Mouse (Mus musculus) kidney, postnatal 0 days (tissue): ENCODE measurements around the gene Lelp1. TPM values are rescaled to one million over a fixed set of nuclear protein-coding genes. Genes with fewer than 3 reads are reported as not detected.

ENCODE experiments used
- ATAC-seq: fragments of 200-750 bp; cut with Nextera tagmentation; replicated peaks from 2 replicates; pipeline ENCODE4 v1.8.0; 2017; ENCODE audit warnings: low read depth, moderate number of reproducible peaks, moderate TSS enrichment, moderate library complexity; ENCODE audit not compliant: low FRiP score
- DNase-seq: peaks from one replicate; pipeline ENCODE4 v3.0.0-alpha.2; 2016; ENCODE audit warnings: low spot score
- H3K27ac ChIP-seq: fragments of 300-500 bp; sonication (generic); 2 replicates; pipeline ENCODE4 v1.5.1; 2014; ENCODE audit warnings: mild to moderate bottlenecking
- H3K27me3 ChIP-seq: fragments of 300-500 bp; sonication (generic); 2 replicates; pipeline ENCODE4 v1.6.1; 2014; ENCODE audit warnings: low read length, mixed read lengths; ENCODE audit not compliant: insufficient read depth
- H3K36me3 ChIP-seq: fragments of 300-500 bp; sonication (generic); 2 replicates; pipeline ENCODE4 v1.6.1; 2014; ENCODE audit warnings: low read length, mixed read lengths; ENCODE audit not compliant: insufficient read depth
- H3K4me1 ChIP-seq: fragments of 300-500 bp; sonication (generic); replicated peaks from 2 replicates; pipeline ENCODE4 v1.6.1; 2014; ENCODE audit warnings: antibody characterized with exemption, low read length, mixed read lengths; ENCODE audit not compliant: insufficient read depth
- H3K4me2 ChIP-seq: fragments of 300-500 bp; sonication (generic); 2 replicates; pipeline ENCODE4 v1.6.1; 2014; ENCODE audit warnings: mild to moderate bottlenecking, low read length, moderate library complexity, mixed read lengths
- H3K4me3 ChIP-seq: fragments of 300-500 bp; sonication (generic); replicated peaks from 2 replicates; pipeline ENCODE4 v1.5.1; 2014; ENCODE audit warnings: low read depth, low read length
- H3K9ac ChIP-seq: fragments of 300-500 bp; sonication (generic); 2 replicates; pipeline ENCODE4 v1.6.1; 2014; ENCODE audit warnings: low read depth, low read length
- H3K9me3 ChIP-seq: fragments of 300-500 bp; sonication (generic); replicated peaks from 2 replicates; pipeline ENCODE4 v1.6.1; 2016; ENCODE audit warnings: low read length, inconsistent platforms, mixed read lengths
- CTCF ChIP-seq: IDR thresholded peaks from 2 replicates; pipeline ENCODE4 v1.5.1; 2016; ENCODE audit warnings: antibody characterized with exemption, low read depth, mild to moderate bottlenecking, moderate library complexity
- WGBS: fragments of 180-500 bp; shearing (Covaris S2); extraction: QIAGEN DNeasy Blood & Tissue Kit; methylation state at CpG from one replicate; pipeline ENCODE4 v1.1.7; 2014; 5-methylcytosine and 5-hydroxymethylcytosine counted together
- polyA plus RNA-seq: library from polyadenylated mRNA; unstranded; fragments of >200 nt; fragmentation: Nextera tagmentation; extraction: Ambion mirVana; gene quantifications from 2 replicates; pipeline ENCODE4 v1.2.1, GENCODE M21; 2015

The Lelp1 gene
- not detected in 2 replicates for polyA plus RNA-seq

DNA sequence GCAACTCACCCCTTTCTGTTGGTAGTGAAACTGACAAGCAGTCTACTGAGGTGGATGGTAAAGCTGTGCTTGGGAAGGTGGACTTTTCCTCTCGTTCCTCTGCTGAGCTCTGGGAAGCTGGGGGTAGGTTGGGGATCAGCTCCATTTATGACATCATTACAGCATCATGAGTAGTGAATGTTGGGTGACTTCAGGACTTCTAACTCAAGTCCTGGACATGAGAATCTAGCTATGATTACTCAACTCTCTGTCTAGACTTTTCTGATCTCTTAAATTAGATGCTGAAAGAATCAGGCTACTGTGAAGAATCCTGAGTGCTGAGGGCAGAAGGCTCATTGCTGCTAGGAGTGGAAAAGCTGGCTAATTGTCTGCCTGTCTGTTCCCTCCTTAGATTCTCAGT lies at the start of gene Lelp1:
Lelp1 (minus strand) TSS at position 101 of the 400 bp plus-strand sequence.
- Histone ChIP-seq H3K27me3 (no peaks in the 10 kb centered on the region), H3K27ac (no peak within 1 kb of the TSS), H3K4me2 (no peak within 1 kb of the TSS), H3K36me3 (no peaks in the 10 kb centered on the region), H3K4me1 (no peaks in the 10 kb centered on the region), H3K9me3 (no peaks in the 10 kb centered on the region), H3K4me3 (no peak within 1 kb of the TSS), H3K9ac (no peak within 1 kb of the TSS)
- no peak for TF ChIP-seq CTCF
- 61% methylated on average over 1 of the region's 1 CpGs for WGBS
- DNase-seq = no peak
- ATAC-seq = no peak

DNA sequence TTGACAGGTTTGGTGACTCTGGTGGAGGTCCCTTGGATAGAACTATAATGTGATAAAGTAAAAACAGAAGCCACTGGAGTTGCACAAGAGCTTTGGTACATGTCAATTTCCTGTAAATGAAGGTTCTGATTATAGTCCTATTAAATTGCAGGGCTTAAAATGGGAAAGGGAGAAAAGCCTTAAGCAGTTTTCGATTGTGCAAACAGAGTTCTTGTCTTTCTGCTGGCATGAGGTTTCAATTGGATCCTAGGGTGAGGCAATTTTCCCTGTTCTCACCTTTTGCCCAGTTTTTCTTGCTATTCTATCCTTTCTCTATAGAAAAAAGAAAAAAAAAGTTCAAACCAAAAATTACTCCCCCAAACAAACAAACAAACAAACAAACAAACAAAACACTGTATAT lies 34.3 kb upstream of the Lelp1 start:
- ATAC-seq (no peak), DNase-seq (no peak)
- H3K4me1 ChIP-seq = no peaks in the 10 kb centered on the region
- WGBS = 69% methylated on average over 1 of the region's 1 CpGs
- no peaks in the 10 kb centered on the region for H3K27me3 ChIP-seq
- no peak overlapping the region for H3K4me3 ChIP-seq
- H3K4me2 ChIP-seq = no peak overlapping the region
- H3K27ac ChIP-seq = no peak overlapping the region
- no peak for TF ChIP-seq CTCF
- H3K9me3 ChIP-seq = no peaks in the 10 kb centered on the region
- no peak overlapping the region for H3K9ac ChIP-seq
- no peaks in the 10 kb centered on the region for H3K36me3 ChIP-seq

DNA sequence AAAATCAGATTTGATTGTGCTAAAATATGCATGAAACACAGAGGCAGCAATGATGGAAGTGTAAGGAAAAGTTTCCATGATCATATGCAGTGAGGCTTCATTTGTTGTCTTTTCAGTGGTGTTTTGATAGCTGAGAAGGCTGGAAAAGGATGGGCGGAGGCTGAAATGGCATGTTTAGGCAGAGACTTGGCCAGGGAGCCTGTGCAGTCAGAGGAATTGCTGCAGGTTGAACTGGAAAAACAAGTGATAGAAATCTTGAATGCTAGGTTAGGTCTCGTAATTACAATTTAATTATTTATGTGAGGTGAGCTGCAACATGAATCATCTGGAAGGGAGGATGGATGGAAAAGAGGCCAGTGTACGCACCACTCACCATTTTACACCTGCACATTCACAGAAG lies 27.3 kb upstream of the Lelp1 start:
- Histone ChIP-seq H3K9me3 (no peaks in the 10 kb centered on the region), H3K27ac (no peak overlapping the region), H3K27me3 (no peaks in the 10 kb centered on the region), H3K4me3 (no peak overlapping the region), H3K9ac (no peak overlapping the region), H3K36me3 (no peaks in the 10 kb centered on the region), H3K4me1 (no peaks in the 10 kb centered on the region), H3K4me2 (no peak overlapping the region)
- ATAC-seq = no peak
- 49% methylated on average over 3 of the region's 3 CpGs for WGBS
- DNase-seq = peak; percentile 4
- TF ChIP-seq CTCF = no peak

DNA sequence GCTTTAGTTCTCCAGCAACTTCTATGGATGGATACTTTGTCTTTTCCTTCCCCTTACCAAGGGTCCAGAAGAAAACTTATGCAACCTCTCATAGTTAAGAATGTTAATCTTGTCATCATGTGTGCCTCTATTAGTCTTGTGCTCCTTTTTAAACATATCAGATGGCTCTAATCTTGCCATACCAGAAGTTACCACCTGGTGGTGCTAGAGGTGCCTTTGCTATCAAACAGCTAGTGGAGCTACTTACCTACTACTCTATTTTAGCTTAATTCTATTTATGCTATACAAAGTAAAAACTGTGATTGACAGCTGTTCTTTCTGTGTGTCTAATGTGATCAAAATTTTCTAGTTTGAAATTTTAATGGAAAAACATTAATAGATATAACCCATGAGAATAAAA lies 10.8 kb upstream of the Lelp1 start:
- no peak overlapping the region for H3K27ac ChIP-seq
- H3K9me3 ChIP-seq = no peaks in the 10 kb centered on the region
- H3K9ac ChIP-seq = no peak overlapping the region
- ATAC-seq (no peak), DNase-seq (peak; percentile 62)
- H3K27me3 ChIP-seq = no peaks in the 10 kb centered on the region
- H3K4me3 ChIP-seq = no peak overlapping the region
- no peaks in the 10 kb centered on the region for H3K4me1 ChIP-seq
- no peak overlapping the region for H3K4me2 ChIP-seq
- peak; percentile 86 for TF ChIP-seq CTCF
- no peaks in the 10 kb centered on the region for H3K36me3 ChIP-seq

DNA sequence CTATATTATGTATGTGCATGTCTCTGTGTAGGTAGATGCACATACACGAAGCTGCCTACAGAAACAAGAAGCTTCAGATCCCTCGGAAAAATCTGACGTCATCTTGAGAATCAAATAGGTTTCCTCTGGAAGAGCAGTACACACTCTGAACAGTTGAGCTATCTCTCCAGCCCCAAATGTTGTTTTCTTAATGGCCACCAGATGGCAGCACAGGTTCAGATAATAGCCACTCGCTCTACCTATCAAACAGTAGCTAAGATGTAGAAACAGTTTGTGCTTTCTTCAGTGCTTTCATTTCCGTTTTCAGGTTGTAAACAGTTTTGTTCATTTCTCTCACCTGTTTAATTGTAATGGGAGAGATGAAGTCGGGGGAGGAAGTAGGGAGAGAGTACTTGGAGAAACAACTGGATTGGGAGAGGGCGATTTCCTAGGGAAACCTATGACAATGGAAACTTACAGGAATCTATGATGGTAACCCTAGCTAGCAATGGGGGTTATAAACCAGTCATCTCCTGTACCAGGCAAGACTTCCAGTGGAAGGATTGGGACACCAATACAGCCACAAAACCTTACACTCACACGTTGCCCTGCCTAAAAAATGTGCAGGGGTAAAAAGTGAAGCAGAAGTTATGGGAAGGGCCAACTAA lies 8.2 kb upstream of the Lelp1 start:
- peak; percentile 89 for DNase-seq
- Histone ChIP-seq H3K4me3 (no peak overlapping the region), H3K9me3 (no peaks in the 10 kb centered on the region), H3K27me3 (no peaks in the 10 kb centered on the region), H3K9ac (no peak overlapping the region), H3K36me3 (no peaks in the 10 kb centered on the region), H3K27ac (no peak overlapping the region), H3K4me2 (no peak overlapping the region), H3K4me1 (no peaks in the 10 kb centered on the region)
- peak; percentile 89 for TF ChIP-seq CTCF
- peak; percentile 82 for ATAC-seq
- WGBS = 23% methylated on average over 8 of the region's 8 CpGs

DNA sequence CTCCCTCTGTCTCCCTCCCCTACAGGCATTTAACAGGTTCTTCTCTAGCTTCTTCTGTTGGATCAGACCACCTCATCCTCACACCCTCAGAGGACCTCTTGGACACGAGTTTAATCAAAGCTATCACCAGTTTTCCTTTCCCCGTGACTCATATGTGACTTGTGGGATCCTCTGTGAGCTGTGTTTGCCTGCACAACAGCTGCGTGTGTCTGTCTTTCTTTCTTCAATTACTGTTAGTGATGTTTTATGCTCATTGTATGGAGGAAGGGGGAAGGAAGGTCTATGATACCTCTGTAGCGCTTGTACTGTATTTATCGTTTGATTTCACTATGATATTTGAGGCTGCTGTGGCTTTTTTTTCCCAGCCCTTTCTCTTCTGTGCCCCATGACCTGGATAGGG lies 5.4 kb upstream of the Lelp1 start:
- no peak overlapping the region for H3K27ac ChIP-seq
- ATAC-seq (no peak), DNase-seq (no peak)
- no peaks in the 10 kb centered on the region for H3K27me3 ChIP-seq
- H3K4me2 ChIP-seq = no peak overlapping the region
- 77% methylated on average over 5 of the region's 5 CpGs for WGBS
- H3K36me3 ChIP-seq = no peaks in the 10 kb centered on the region
- no peaks in the 10 kb centered on the region for H3K4me1 ChIP-seq
- no peaks in the 10 kb centered on the region for H3K9me3 ChIP-seq
- H3K4me3 ChIP-seq = no peak overlapping the region
- no peak overlapping the region for H3K9ac ChIP-seq
- TF ChIP-seq CTCF = no peak

DNA sequence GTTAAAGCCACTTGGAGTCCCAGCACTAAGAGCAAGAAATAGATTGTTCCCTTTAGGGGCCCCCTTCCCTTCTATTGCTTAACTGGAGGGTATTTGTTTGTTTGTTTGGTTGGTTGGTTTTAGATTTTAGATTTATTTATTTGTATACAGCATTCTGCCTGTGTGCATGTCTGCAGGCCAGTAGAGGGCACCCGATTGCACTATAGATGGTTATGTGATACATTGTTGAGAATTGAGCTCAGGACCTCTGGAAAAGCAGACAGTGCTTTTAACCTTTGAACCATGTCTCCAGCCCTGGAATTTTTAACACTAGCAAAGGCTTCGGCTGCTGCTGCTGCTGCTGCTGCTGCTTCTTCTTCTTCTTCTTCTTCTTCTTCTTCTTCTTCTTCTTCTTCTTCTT lies 4.9 kb upstream of the Lelp1 start:
- no peak overlapping the region for H3K9ac ChIP-seq
- peak; percentile 49 for DNase-seq
- no peak overlapping the region for H3K27ac ChIP-seq
- TF ChIP-seq CTCF = peak; percentile 62
- ATAC-seq = no peak
- 11% methylated on average over 2 of the region's 2 CpGs for WGBS
- no peaks in the 10 kb centered on the region for H3K27me3 ChIP-seq
- no peaks in the 10 kb centered on the region for H3K9me3 ChIP-seq
- H3K36me3 ChIP-seq = no peaks in the 10 kb centered on the region
- H3K4me3 ChIP-seq = no peak overlapping the region
- no peak overlapping the region for H3K4me2 ChIP-seq
- H3K4me1 ChIP-seq = no peaks in the 10 kb centered on the region
